Mouse (Mus musculus) hindbrain, postnatal 0 days (tissue): ENCODE data around the gene H60c. TPM values are rescaled to one million over a fixed set of nuclear protein-coding genes. Genes with fewer than 3 reads are reported as not detected.
"Not testable (repeated sequence)": the region's sequence is repeated elsewhere in the genome, so short reads cannot be mapped to it uniquely, and the experiment has no call there.

Experiments used
- ATAC-seq: fragments of 200-750 bp; cut with Nextera tagmentation; 2 replicates; pipeline ENCODE4 v1.8.0; 2017; ENCODE audit warnings: mild to moderate bottlenecking, moderate TSS enrichment, moderate library complexity
- DNase-seq: peaks from one replicate; pipeline ENCODE4 v3.0.0-alpha.2; 2015; ENCODE audit warnings: low spot score
- H3K27ac ChIP-seq: fragments of 300-500 bp; sonication (generic); 2 replicates; pipeline ENCODE4 v1.5.1; 2014; ENCODE audit warnings: mild to moderate bottlenecking
- H3K27me3 ChIP-seq: fragments of 300-500 bp; sonication (generic); 2 replicates; pipeline ENCODE4 v1.6.1; 2014; ENCODE audit warnings: low read length, mixed read lengths; ENCODE audit not compliant: insufficient read depth
- H3K36me3 ChIP-seq: fragments of 300-500 bp; sonication (generic); 2 replicates; pipeline ENCODE4 v1.6.1; 2014; ENCODE audit warnings: low read length, mixed read lengths; ENCODE audit not compliant: insufficient read depth
- H3K4me1 ChIP-seq: fragments of 300-500 bp; sonication (generic); 2 replicates; pipeline ENCODE4 v1.6.1; 2014; ENCODE audit warnings: antibody characterized with exemption, low read length, mixed read lengths; ENCODE audit not compliant: insufficient read depth
- H3K4me2 ChIP-seq: fragments of 300-500 bp; sonication (generic); 2 replicates; pipeline ENCODE4 v1.6.1; 2014; ENCODE audit warnings: low read depth, mild to moderate bottlenecking, low read length, moderate library complexity, mixed read lengths
- H3K4me3 ChIP-seq: fragments of 300-500 bp; sonication (generic); 2 replicates; pipeline ENCODE4 v1.5.1; 2014; ENCODE audit warnings: low read length
- H3K9ac ChIP-seq: fragments of 300-500 bp; sonication (generic); replicated peaks from 2 replicates; pipeline ENCODE4 v1.6.1; 2014; ENCODE audit warnings: mild to moderate bottlenecking, low read length, moderate library complexity, mixed read lengths
- H3K9me3 ChIP-seq: fragments of 300-500 bp; sonication (generic); 2 replicates; pipeline ENCODE4 v1.6.1; 2016; ENCODE audit warnings: low read length, mixed read lengths
- CTCF ChIP-seq: IDR thresholded peaks from 2 replicates; pipeline ENCODE4 v1.5.1; 2016; ENCODE audit warnings: antibody characterized with exemption, control low read depth, low read depth
- WGBS: fragments of 180-500 bp; shearing (Covaris S2); extraction: QIAGEN DNeasy Blood & Tissue Kit; methylation state at CpG from one replicate; pipeline ENCODE4 v1.1.7; 2014; 5-methylcytosine and 5-hydroxymethylcytosine counted together
- polyA plus RNA-seq: library from polyadenylated mRNA; unstranded; fragments of >200 nt; fragmentation: Nextera tagmentation; extraction: Ambion mirVana; gene quantifications from 2 replicates; pipeline ENCODE4 v1.2.1, GENCODE M21; 2015
- total RNA-seq: library from RNA; depleted of rRNA; stranded (reverse); fragments of >200 nt; gene quantifications from 2 replicates; pipeline ENCODE4 v1.2.3, GENCODE M21; 2014; rRNA removed

The H60c gene
- total and polyA plus RNA-seq, 2 experiments from 2014 or later = not detected

GRCm38 (mm10) chr10:3271036-3271435, 3.5 kb upstream of the H60c start:
- H3K9me3 ChIP-seq = no peaks in the 10 kb centered on the region
- H3K9ac ChIP-seq = no peak overlapping the region
- no peak overlapping the region for H3K4me3 ChIP-seq
- H3K4me1 ChIP-seq = no peaks in the 10 kb centered on the region
- no peak overlapping the region for H3K4me2 ChIP-seq
- H3K27me3 ChIP-seq = no peaks in the 10 kb centered on the region
- WGBS = 60% methylated on average over 4 of the region's 4 CpGs
- no peak overlapping the region for H3K27ac ChIP-seq
- ATAC-seq = no peak
- TF ChIP-seq CTCF = no peak
- no peak for DNase-seq
- no peaks in the 10 kb centered on the region for H3K36me3 ChIP-seq

GRCm38 (mm10) chr10:3266729-3267128, 842 bp downstream of the H60c start:
- 63% methylated on average over 2 of the region's 2 CpGs for WGBS

GRCm38 (mm10) chr10:3262784-3263183, 4.8 kb downstream of the H60c start:
- no peaks in the 10 kb centered on the region for H3K9me3 ChIP-seq
- no peak overlapping the region for H3K4me3 ChIP-seq
- H3K4me1 ChIP-seq = no peaks in the 10 kb centered on the region
- WGBS = 83% methylated on average over 2 of the region's 2 CpGs
- no peak for TF ChIP-seq CTCF
- H3K36me3 ChIP-seq = no peaks in the 10 kb centered on the region
- H3K27ac ChIP-seq = no peak overlapping the region
- no peak overlapping the region for H3K9ac ChIP-seq
- DNase-seq (no peak), ATAC-seq (no peak)
- H3K4me2 ChIP-seq = no peak overlapping the region
- no peaks in the 10 kb centered on the region for H3K27me3 ChIP-seq

More at GRCm38 (mm10) chr10:3266729-3267128, 842 bp downstream of the H60c start:
- H3K4me1 ChIP-seq = no peaks in the 10 kb centered on the region
- no peaks in the 10 kb centered on the region for H3K27me3 ChIP-seq
- no peak for DNase-seq
- no peak overlapping the region for H3K4me2 ChIP-seq
- H3K9ac ChIP-seq = no peak overlapping the region
- no peak for ATAC-seq
- TF ChIP-seq CTCF = no peak
- no peak overlapping the region for H3K27ac ChIP-seq
- H3K36me3 ChIP-seq = no peaks in the 10 kb centered on the region
- no peak overlapping the region for H3K4me3 ChIP-seq
- no peaks in the 10 kb centered on the region for H3K9me3 ChIP-seq

- DNase-seq (no peak), ATAC-seq (no peak)
- H3K4me3 ChIP-seq = no peak overlapping the region
- no peak for TF ChIP-seq CTCF
- H3K27ac ChIP-seq = no peak overlapping the region
- no peaks in the 10 kb centered on the region for H3K4me1 ChIP-seq
- WGBS = 93% methylated on average over 3 of the region's 3 CpGs
- no peaks in the 10 kb centered on the region for H3K36me3 ChIP-seq
- no peak overlapping the region for H3K4me2 ChIP-seq
- H3K9me3 ChIP-seq = peaks cover 5% of the 10 kb centered on the region; the same call in 1 of the 2 replicates
- H3K27me3 ChIP-seq = no peaks in the 10 kb centered on the region
- H3K9ac ChIP-seq = no peak overlapping the region
These were observed 10.2 kb downstream of the H60c start for GRCm38 (mm10) chr10:3257391-3257790.

- not testable (repeated sequence) for H3K27ac ChIP-seq, ATAC-seq
These were observed 29.1 kb downstream of the H60c start for GRCm38 (mm10) chr10:3238436-3238835.

GRCm38 (mm10) chr10:3236638-3237270, 30.8 kb downstream of the H60c start:
- no peak for DNase-seq

More at GRCm38 (mm10) chr10:3238436-3238835, 29.1 kb downstream of the H60c start:
- DNase-seq, H3K9me3 ChIP-seq, H3K27me3 ChIP-seq, H3K4me2 ChIP-seq, H3K4me1 ChIP-seq, H3K9ac ChIP-seq, H3K4me3 ChIP-seq, H3K36me3 ChIP-seq: not testable (repeated sequence)
- WGBS = 85% methylated on average over 5 of the region's 5 CpGs

GRCm38 (mm10) chr10:3228447-3229195, 39.0 kb downstream of the H60c start:
- Histone ChIP-seq H3K27me3 (no peaks in the 10 kb centered on the region), H3K4me2 (no peak overlapping the region), H3K4me3 (no peak overlapping the region), H3K36me3 (no peaks in the 10 kb centered on the region), H3K4me1 (no peaks in the 10 kb centered on the region), H3K9me3 (peaks cover 4% of the 10 kb centered on the region; the same call in 1 of the 2 replicates), H3K9ac (no peak overlapping the region), H3K27ac (no peak overlapping the region)
- TF ChIP-seq CTCF = no peak
- ATAC-seq = no peak
- WGBS = 75% methylated on average over 2 of the region's 2 CpGs
- DNase-seq = no peak

More at GRCm38 (mm10) chr10:3236638-3237270, 30.8 kb downstream of the H60c start:
- H3K9ac ChIP-seq = no peak overlapping the region
- no peak for ATAC-seq
- no peaks in the 10 kb centered on the region for H3K36me3 ChIP-seq
- no peak overlapping the region for H3K27ac ChIP-seq
- TF ChIP-seq CTCF = no peak
- no peaks in the 10 kb centered on the region for H3K4me1 ChIP-seq
- no peaks in the 10 kb centered on the region for H3K9me3 ChIP-seq
- H3K27me3 ChIP-seq = no peaks in the 10 kb centered on the region
- no peak overlapping the region for H3K4me2 ChIP-seq
- no peak overlapping the region for H3K4me3 ChIP-seq
- 70% methylated on average over 5 of the region's 5 CpGs for WGBS

Other genes starting within 250 kb of the H60c start
- gene Ppp1r14c, start 98.3 kb upstream of the H60c start, total RNA-seq = 73.1 and 83.1 TPM in 2 replicates
- 93.7 and 101 TPM in 2 replicates for gene Ppp1r14c, start 98.3 kb upstream of the H60c start, polyA plus RNA-seq